Mouse (Mus musculus): ENCODE results near the gene Sgk2. TPM values are rescaled to one million over a fixed set of nuclear protein-coding genes. Genes with fewer than 3 reads are reported as not detected.
A peak's percentile ranks its signal among the peaks of the same experiment; 100 is the strongest.

Sgk2 gene
- polyA plus RNA-seq (2015; fragmentation: Nextera tagmentation; extraction: Ambion mirVana), result 4.6 and 5.8 TPM in 2 replicates

DNA sequence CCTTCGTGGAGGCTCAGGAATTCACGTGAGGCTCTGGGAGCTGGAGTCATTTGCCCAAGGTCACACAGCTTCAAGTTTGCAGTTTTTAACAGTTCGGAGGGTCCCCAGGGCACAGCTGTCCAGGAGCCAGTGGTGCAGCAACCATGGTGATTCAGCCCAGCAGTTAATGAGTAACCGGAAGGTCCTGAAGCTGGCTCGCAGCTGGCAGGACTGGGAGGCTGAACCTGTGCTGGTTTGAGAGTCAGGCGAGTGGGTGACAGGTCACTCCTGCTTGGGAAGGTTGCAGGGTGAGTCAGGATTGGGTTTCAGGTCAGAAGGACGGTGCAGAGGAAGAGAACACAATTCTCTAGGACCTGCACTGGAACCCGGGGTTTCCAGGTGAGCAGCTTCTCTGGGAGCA, at the start of gene Sgk2:
Gene Sgk2 (plus strand): TSS at position 113 of the 400 bp plus-strand sequence.
- Histone ChIP-seq H3K36me3 (ENCODE audit: control insufficient read depth, insufficient read depth) (no peaks in the 10 kb centered on the region), H3K27ac (ENCODE audit: low read length) (peak within 1 kb of the TSS; percentile 61; the same call in 1 of the 2 replicates), H3K9ac (ENCODE audit: low read depth, low read length) (no peak within 1 kb of the TSS), H3K27me3 (ENCODE audit: control insufficient read depth, insufficient read depth, low read depth, low read length) (no peaks in the 10 kb centered on the region), H3K4me1 (ENCODE audit: control insufficient read depth, low read depth, low read length) (peaks cover 10% of the 10 kb centered on the region), H3K9me3 (replicated peaks; ENCODE audit: control insufficient read depth, low read length) (no peaks in the 10 kb centered on the region), H3K4me2 (ENCODE audit: low read depth, low read length) (no peak within 1 kb of the TSS), H3K4me3 (ENCODE audit: low read depth, low read length) (no peak within 1 kb of the TSS)
- ATAC-seq (ENCODE audit: low read depth), result peak; percentile 82
- 35% methylated on average over 8 of the region's 8 CpGs for WGBS (ENCODE audit: insufficient replicate concordance)

DNA sequence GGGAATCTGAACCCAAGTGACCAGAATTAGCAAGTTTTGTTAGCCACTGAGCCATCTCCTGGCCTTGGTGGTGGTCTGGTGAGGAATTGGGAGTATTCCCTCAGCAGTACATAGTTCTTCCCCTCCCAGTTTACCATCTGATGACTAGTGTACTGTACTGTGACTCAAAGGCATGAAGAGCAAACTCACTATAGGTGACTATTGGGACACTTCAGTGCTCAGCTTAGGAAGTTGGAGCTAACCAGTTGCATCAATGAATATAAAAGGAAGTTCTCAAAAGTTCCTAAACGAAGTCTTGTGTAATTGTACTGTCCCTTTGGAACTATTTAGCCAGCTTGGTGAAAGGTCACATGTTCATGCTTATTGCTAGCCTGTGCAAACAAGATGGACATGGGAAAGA, 47.6 kb upstream of the Sgk2 start:
- Histone ChIP-seq H3K27ac (ENCODE audit: low read length) (no peak overlapping the region), H3K27me3 (ENCODE audit: control insufficient read depth, insufficient read depth, low read depth, low read length) (peaks cover 34% of the 10 kb centered on the region), H3K4me1 (ENCODE audit: control insufficient read depth, low read depth, low read length) (peaks cover 5% of the 10 kb centered on the region), H3K4me2 (ENCODE audit: low read depth, low read length) (no peak overlapping the region), H3K4me3 (ENCODE audit: low read depth, low read length) (no peak overlapping the region), H3K36me3 (ENCODE audit: control insufficient read depth, insufficient read depth) (peaks cover 44% of the 10 kb centered on the region), H3K9me3 (replicated peaks; ENCODE audit: control insufficient read depth, low read length) (no peaks in the 10 kb centered on the region), H3K9ac (ENCODE audit: low read depth, low read length) (no peak overlapping the region)
- 43% methylated on average over 1 of the region's 1 CpGs for WGBS (ENCODE audit: insufficient replicate concordance)
- ATAC-seq (ENCODE audit: low read depth), result 0 out of 2 replicates have a peak, but pooled peaks have one; percentile 14

DNA sequence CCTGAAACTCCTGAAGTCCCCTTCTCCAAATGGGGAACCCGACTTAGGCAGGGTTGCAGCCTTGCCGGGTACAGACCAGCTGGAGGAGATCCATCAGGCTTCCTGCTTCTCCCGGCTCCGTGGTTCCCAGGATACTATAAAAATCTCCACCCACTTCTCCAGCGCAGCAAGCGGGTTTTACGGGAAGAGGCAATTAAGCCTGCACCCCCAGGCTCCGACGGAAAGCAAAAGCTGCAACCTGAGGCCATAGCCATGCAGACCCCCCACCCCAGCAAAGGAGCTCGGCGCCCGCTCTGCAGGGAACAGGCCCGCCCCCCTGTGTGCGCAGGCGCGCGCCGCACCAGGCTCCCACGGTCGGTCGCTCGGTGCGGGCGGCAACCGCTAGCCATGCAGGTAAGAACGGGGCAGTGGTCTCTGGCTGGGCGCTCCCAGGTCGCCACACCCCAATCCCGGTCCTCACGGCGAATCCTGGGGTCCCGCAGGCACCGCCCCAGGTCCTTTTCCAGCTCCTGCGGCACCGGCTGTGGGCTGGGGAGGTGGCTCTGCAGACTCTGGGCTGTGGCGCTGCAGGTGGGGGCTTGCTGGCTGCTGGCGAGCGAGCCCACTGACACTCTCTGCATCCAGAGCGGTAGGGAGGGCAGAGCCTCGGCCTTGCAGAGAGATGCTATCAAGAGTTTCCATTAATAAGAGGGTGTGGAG, 43.8 kb upstream of the Sgk2 start, which contains the start of gene L3mbtl1:
Gene L3mbtl1 (plus strand): TSS at position 325 of the 699 bp plus-strand sequence.
- WGBS (ENCODE audit: insufficient replicate concordance), result under 1% methylated on average over 40 of the region's 40 CpGs
- 0 out of 2 replicates have a peak, but pooled peaks have one; percentile 10 for ATAC-seq (ENCODE audit: low read depth)
- Histone ChIP-seq H3K4me2 (ENCODE audit: low read depth, low read length) (peak within 1 kb of the TSS; percentile 62), H3K36me3 (ENCODE audit: control insufficient read depth, insufficient read depth) (peaks cover 15% of the 10 kb centered on the region), H3K27ac (ENCODE audit: low read length) (no peak within 1 kb of the TSS), H3K9me3 (replicated peaks; ENCODE audit: control insufficient read depth, low read length) (no peaks in the 10 kb centered on the region), H3K27me3 (ENCODE audit: control insufficient read depth, insufficient read depth, low read depth, low read length) (peaks cover 36% of the 10 kb centered on the region), H3K9ac (ENCODE audit: low read depth, low read length) (no peak within 1 kb of the TSS), H3K4me1 (ENCODE audit: control insufficient read depth, low read depth, low read length) (peaks cover 8% of the 10 kb centered on the region), H3K4me3 (ENCODE audit: low read depth, low read length) (peak within 1 kb of the TSS; percentile 53)

DNA sequence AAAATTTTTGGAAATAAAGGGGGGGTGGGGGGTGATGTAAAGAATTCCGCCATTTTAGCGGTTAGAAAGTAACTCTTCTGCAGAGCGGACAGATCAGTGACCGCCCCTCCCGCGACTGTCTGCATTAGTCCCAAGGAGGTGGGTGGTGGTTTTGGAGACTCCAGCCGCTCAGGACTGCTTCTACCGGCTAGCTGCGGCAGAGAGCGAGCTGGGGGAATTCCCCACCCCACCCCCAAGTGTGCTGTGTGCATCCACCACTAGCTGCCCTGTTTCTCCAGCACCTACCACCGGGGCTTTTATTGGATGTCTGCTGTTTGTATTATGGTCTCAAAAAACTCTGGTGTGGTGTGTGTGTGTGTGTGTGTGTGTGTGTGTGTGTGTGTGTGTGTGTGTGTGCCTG, 43.2 kb upstream of the Sgk2 start:
- Histone ChIP-seq H3K36me3 (ENCODE audit: control insufficient read depth, insufficient read depth) (peaks cover 9% of the 10 kb centered on the region; the same call in 1 of the 2 replicates), H3K27ac (ENCODE audit: low read length) (no peak overlapping the region), H3K4me3 (ENCODE audit: low read depth, low read length) (no peak overlapping the region), H3K4me1 (ENCODE audit: control insufficient read depth, low read depth, low read length) (peaks cover 8% of the 10 kb centered on the region), H3K9me3 (replicated peaks; ENCODE audit: control insufficient read depth, low read length) (no peaks in the 10 kb centered on the region), H3K27me3 (ENCODE audit: control insufficient read depth, insufficient read depth, low read depth, low read length) (peaks cover 36% of the 10 kb centered on the region), H3K9ac (ENCODE audit: low read depth, low read length) (no peak overlapping the region), H3K4me2 (ENCODE audit: low read depth, low read length) (peak overlapping the region; percentile 62; the same call in 1 of the 2 replicates)
- WGBS (ENCODE audit: insufficient replicate concordance), result 8% methylated on average over 11 of the region's 11 CpGs
- ATAC-seq (ENCODE audit: low read depth), result no peak

DNA sequence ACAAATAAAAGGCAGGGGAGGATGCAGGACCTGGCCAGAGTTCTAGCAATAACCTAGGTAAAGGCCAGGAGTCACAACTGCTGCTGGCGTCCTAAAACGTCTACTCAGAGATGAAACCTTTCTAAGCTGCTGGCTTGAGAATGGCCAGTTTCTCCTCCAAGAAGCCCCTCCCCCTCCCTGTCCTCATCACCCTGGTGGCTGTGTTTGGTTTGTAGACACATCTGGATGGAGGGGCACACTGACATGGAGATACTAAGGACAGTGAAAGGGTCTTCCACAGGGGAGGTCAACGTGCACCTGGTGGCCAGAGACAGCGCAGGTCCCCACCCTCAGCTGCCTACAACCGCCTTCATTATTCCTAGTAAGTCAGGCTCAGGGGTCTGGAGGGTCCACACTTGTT, 40.2 kb upstream of the Sgk2 start:
- Histone ChIP-seq H3K9me3 (replicated peaks; ENCODE audit: control insufficient read depth, low read length) (no peaks in the 10 kb centered on the region), H3K4me2 (ENCODE audit: low read depth, low read length) (no peak overlapping the region), H3K27ac (ENCODE audit: low read length) (no peak overlapping the region), H3K4me3 (ENCODE audit: low read depth, low read length) (no peak overlapping the region), H3K9ac (ENCODE audit: low read depth, low read length) (no peak overlapping the region), H3K36me3 (ENCODE audit: control insufficient read depth, insufficient read depth) (no peaks in the 10 kb centered on the region), H3K27me3 (ENCODE audit: control insufficient read depth, insufficient read depth, low read depth, low read length) (peaks cover 25% of the 10 kb centered on the region), H3K4me1 (ENCODE audit: control insufficient read depth, low read depth, low read length) (peaks cover 8% of the 10 kb centered on the region)
- ATAC-seq (ENCODE audit: low read depth), result no peak
- WGBS (ENCODE audit: insufficient replicate concordance), result 74% methylated on average over 5 of the region's 5 CpGs

DNA sequence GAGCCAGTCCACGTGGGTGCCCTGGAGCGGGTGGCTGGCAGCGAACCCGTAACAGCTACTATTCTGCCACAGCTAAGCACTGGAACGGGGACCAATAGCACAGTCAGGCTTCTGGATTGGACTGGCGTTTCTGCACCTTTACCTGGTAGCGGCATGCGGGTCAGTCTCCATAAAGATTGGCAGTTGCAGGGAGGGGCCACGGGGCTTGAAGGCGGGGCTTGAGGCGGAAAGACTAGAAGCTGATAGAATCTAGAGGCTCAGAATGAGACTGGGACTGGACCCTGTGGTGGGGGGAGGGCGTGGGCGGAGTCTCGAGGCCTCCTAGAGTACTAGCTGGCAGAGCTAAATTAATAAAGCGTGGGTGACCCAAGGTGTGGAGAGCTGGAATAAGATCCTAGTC, 39.4 kb upstream of the Sgk2 start:
- peak; percentile 35; the same call in 1 of the 2 replicates for ATAC-seq (ENCODE audit: low read depth)
- Histone ChIP-seq H3K27me3 (ENCODE audit: control insufficient read depth, insufficient read depth, low read depth, low read length) (peaks cover 20% of the 10 kb centered on the region), H3K4me3 (ENCODE audit: low read depth, low read length) (peak overlapping the region; percentile 19), H3K27ac (ENCODE audit: low read length) (no peak overlapping the region), H3K4me2 (ENCODE audit: low read depth, low read length) (peak overlapping the region; percentile 42), H3K4me1 (ENCODE audit: control insufficient read depth, low read depth, low read length) (peaks cover 8% of the 10 kb centered on the region), H3K9me3 (replicated peaks; ENCODE audit: control insufficient read depth, low read length) (no peaks in the 10 kb centered on the region), H3K36me3 (ENCODE audit: control insufficient read depth, insufficient read depth) (no peaks in the 10 kb centered on the region), H3K9ac (ENCODE audit: low read depth, low read length) (no peak overlapping the region)
- WGBS (ENCODE audit: insufficient replicate concordance), result 44% methylated on average over 15 of the region's 15 CpGs

DNA sequence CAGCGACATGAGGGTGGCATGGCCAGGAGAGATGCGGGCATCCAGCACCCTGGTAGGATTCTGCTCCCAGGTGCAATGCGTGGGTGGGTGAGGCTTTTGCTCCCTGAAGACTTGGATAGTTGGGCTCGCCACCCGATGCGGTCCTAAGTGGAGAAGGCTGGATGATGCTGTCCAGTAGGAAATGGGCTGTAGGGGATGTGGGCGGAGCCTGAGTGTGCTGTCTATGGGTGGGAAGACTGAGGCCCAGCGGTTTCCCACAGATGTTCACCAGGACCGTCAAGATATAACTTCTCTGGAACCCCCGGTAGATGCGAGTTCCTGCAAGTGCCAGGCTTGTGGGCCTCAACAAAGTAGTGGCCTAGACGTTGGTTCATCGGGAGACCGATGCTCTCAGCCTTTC, 38.9 kb upstream of the Sgk2 start:
- Histone ChIP-seq H3K4me2 (ENCODE audit: low read depth, low read length) (peak overlapping the region; percentile 42), H3K9ac (ENCODE audit: low read depth, low read length) (no peak overlapping the region), H3K27ac (ENCODE audit: low read length) (no peak overlapping the region), H3K4me1 (ENCODE audit: control insufficient read depth, low read depth, low read length) (peaks cover 5% of the 10 kb centered on the region), H3K27me3 (ENCODE audit: control insufficient read depth, insufficient read depth, low read depth, low read length) (peaks cover 16% of the 10 kb centered on the region), H3K36me3 (ENCODE audit: control insufficient read depth, insufficient read depth) (no peaks in the 10 kb centered on the region), H3K4me3 (ENCODE audit: low read depth, low read length) (peak overlapping the region; percentile 19), H3K9me3 (replicated peaks; ENCODE audit: control insufficient read depth, low read length) (no peaks in the 10 kb centered on the region)
- 54% methylated on average over 14 of the region's 14 CpGs for WGBS (ENCODE audit: insufficient replicate concordance)
- ATAC-seq (ENCODE audit: low read depth), result no peak

DNA sequence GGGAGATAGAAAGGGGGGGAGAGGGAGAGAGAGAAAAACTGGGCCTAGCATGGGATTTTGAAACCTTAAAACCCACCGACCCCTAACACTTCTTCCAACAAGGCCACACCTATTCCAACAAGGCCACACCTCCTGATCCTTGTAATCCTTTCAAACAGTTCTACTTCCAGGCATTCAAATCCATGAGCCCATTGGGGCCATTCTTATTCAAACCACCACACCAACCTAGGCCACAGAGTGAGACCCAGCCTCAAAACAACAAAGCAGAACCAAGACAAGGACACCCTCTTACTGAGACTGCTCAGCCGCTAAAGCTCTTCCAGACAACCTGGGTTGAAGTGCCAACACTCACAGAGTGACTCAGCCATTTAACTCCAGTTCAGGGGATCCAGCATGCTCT, 36.4 kb upstream of the Sgk2 start:
- no peak for ATAC-seq (ENCODE audit: low read depth)
- Histone ChIP-seq H3K4me3 (ENCODE audit: low read depth, low read length) (no peak overlapping the region), H3K4me2 (ENCODE audit: low read depth, low read length) (no peak overlapping the region), H3K27ac (ENCODE audit: low read length) (no peak overlapping the region), H3K9ac (ENCODE audit: low read depth, low read length) (no peak overlapping the region), H3K27me3 (ENCODE audit: control insufficient read depth, insufficient read depth, low read depth, low read length) (no peaks in the 10 kb centered on the region), H3K4me1 (ENCODE audit: control insufficient read depth, low read depth, low read length) (peaks cover 5% of the 10 kb centered on the region), H3K9me3 (replicated peaks; ENCODE audit: control insufficient read depth, low read length) (no peaks in the 10 kb centered on the region), H3K36me3 (ENCODE audit: control insufficient read depth, insufficient read depth) (no peaks in the 10 kb centered on the region)
- WGBS (ENCODE audit: insufficient replicate concordance), result 73% methylated on average over 2 of the region's 2 CpGs

DNA sequence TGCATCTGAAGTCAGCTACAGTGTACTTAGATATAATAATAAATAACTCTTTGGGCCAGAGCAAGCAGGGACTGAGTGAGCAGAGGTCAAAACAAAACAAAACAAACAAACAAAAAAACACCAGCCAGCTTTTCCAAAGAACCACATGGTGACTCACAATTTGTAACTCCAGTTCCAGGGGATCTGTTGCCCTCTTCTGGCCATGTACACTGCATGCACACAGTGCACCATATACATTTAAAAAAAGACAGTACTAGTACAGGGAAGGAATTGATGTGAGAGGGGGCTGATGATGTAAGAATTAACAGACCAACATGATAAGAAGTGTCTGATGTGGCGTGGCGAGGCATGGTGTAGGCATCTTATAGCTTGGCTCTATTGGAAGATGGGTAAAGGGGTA, 30.3 kb upstream of the Sgk2 start:
- no peaks in the 10 kb centered on the region for H3K27me3 ChIP-seq (ENCODE audit: control insufficient read depth, insufficient read depth, low read depth, low read length)
- no peak overlapping the region for H3K4me3 ChIP-seq (ENCODE audit: low read depth, low read length)
- no peak for ATAC-seq (ENCODE audit: low read depth)
- no peaks in the 10 kb centered on the region for H3K36me3 ChIP-seq (ENCODE audit: control insufficient read depth, insufficient read depth)
- no peaks in the 10 kb centered on the region for H3K9me3 ChIP-seq (replicated peaks; ENCODE audit: control insufficient read depth, low read length)
- no peak overlapping the region for H3K4me2 ChIP-seq (ENCODE audit: low read depth, low read length)
- H3K4me1 ChIP-seq (ENCODE audit: control insufficient read depth, low read depth, low read length), result no peaks in the 10 kb centered on the region
- H3K27ac ChIP-seq (ENCODE audit: low read length), result no peak overlapping the region
- no peak overlapping the region for H3K9ac ChIP-seq (ENCODE audit: low read depth, low read length)
- 82% methylated on average over 2 of the region's 2 CpGs for WGBS (ENCODE audit: insufficient replicate concordance)
